Mouse (Mus musculus): ENCODE data around the gene Anapc11. TPM values are rescaled to one million over a fixed set of nuclear protein-coding genes. Genes with fewer than 3 reads are reported as not detected.
"Not testable (repeated sequence)": the region's sequence is repeated elsewhere in the genome, so short reads cannot be mapped to it uniquely, and the experiment has no call there.

Anapc11 gene
- polyA plus RNA-seq, 1 experiment from 2014 or later, result 281 TPM

- DNase-seq (ENCODE audit: low spot score), result no peak
- no peak overlapping the region for H3K4me2 ChIP-seq (ENCODE audit: low read length)
- no peak overlapping the region; the same call in 1 of the 2 replicates for H3K9ac ChIP-seq (ENCODE audit: low read length)
- H3K4me1 ChIP-seq (ENCODE audit: control insufficient read depth, insufficient read depth, low read length), result peaks cover 10% of the 10 kb centered on the region
- H3K36me3 ChIP-seq (ENCODE audit: control insufficient read depth, insufficient read depth, low read length), result peaks cover 31% of the 10 kb centered on the region
- 90% methylated on average over 11 of the region's 11 CpGs for WGBS
- ATAC-seq, result no peak
- no peak overlapping the region; the same call in 1 of the 2 replicates for H3K4me3 ChIP-seq (ENCODE audit: low read depth, low read length)
- H3K27ac ChIP-seq (ENCODE audit: low read depth, low read length), result no peak overlapping the region
- H3K27me3 ChIP-seq (replicated peaks; ENCODE audit: control insufficient read depth, insufficient read depth, low read length), result no peaks in the 10 kb centered on the region
- H3K9me3 ChIP-seq (replicated peaks; ENCODE audit: control insufficient read depth, low read length), result no peaks in the 10 kb centered on the region
Observed at GRCm38 (mm10) chr11:120578694-120579243, 19.5 kb upstream of the Anapc11 start.

GRCm38 (mm10) chr11:120579316-120580107 lies 18.7 kb upstream of the Anapc11 start:
- no peaks in the 10 kb centered on the region for H3K9me3 ChIP-seq (replicated peaks; ENCODE audit: control insufficient read depth, low read length)
- peaks cover 34% of the 10 kb centered on the region for H3K36me3 ChIP-seq (ENCODE audit: control insufficient read depth, insufficient read depth, low read length)
- H3K4me1 ChIP-seq (ENCODE audit: control insufficient read depth, insufficient read depth, low read length), result peaks cover 10% of the 10 kb centered on the region
- H3K27me3 ChIP-seq (replicated peaks; ENCODE audit: control insufficient read depth, insufficient read depth, low read length), result no peaks in the 10 kb centered on the region
- peak; percentile 81 for DNase-seq (ENCODE audit: low spot score)
- H3K4me3 ChIP-seq (ENCODE audit: low read depth, low read length), result peak overlapping the region; percentile 89
- no peak for ATAC-seq
- H3K27ac ChIP-seq (ENCODE audit: low read depth, low read length), result peak overlapping the region; percentile 95; the same call in 1 of the 2 replicates
- H3K4me2 ChIP-seq (ENCODE audit: low read length), result peak overlapping the region; percentile 85
- peak overlapping the region; percentile 95 for H3K9ac ChIP-seq (ENCODE audit: low read length)
- WGBS, result 64% methylated on average over 15 of the region's 15 CpGs

- ATAC-seq (no peak), DNase-seq (ENCODE audit: low spot score) (no peak)
- WGBS, result 62% methylated on average over 7 of the region's 7 CpGs
- Histone ChIP-seq H3K4me3 (ENCODE audit: low read depth, low read length) (peak overlapping the region; percentile 89), H3K9ac (ENCODE audit: low read length) (peak overlapping the region; percentile 95), H3K9me3 (replicated peaks; ENCODE audit: control insufficient read depth, low read length) (no peaks in the 10 kb centered on the region), H3K36me3 (ENCODE audit: control insufficient read depth, insufficient read depth, low read length) (peaks cover 36% of the 10 kb centered on the region), H3K27ac (ENCODE audit: low read depth, low read length) (peak overlapping the region; percentile 95; the same call in 1 of the 2 replicates), H3K27me3 (replicated peaks; ENCODE audit: control insufficient read depth, insufficient read depth, low read length) (no peaks in the 10 kb centered on the region), H3K4me1 (ENCODE audit: control insufficient read depth, insufficient read depth, low read length) (peaks cover 10% of the 10 kb centered on the region), H3K4me2 (ENCODE audit: low read length) (peak overlapping the region; percentile 85)
Observed at GRCm38 (mm10) chr11:120580190-120580589, 18.0 kb upstream of the Anapc11 start.

DNA sequence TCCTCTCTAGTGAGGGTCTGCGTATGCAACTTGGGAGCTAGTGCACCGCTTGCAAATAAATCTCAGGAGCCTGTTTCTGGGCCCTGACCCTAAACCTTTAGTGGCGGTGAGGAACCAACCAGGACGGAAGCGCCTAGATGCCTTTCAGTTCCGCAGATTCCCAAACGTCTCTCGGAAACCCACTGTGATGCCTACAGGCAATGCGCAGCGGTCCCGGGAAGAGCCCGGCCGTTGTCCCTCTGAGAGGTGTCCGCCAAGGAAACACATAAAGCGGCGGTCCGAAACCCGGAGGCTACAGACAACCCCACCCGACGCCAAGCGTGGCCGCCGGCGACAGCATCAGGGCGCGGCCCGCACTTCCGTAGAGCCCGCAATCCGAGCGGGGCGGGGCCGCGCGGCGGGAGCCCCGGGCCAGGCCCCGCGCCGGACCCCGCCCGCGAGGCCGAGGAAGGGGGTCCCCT lies 17.3 kb upstream of the Anapc11 start:
- peak overlapping the region; percentile 95 for H3K9ac ChIP-seq (ENCODE audit: low read length)
- H3K36me3 ChIP-seq (ENCODE audit: control insufficient read depth, insufficient read depth, low read length), result peaks cover 43% of the 10 kb centered on the region
- H3K27me3 ChIP-seq (replicated peaks; ENCODE audit: control insufficient read depth, insufficient read depth, low read length), result no peaks in the 10 kb centered on the region
- ATAC-seq (peak; percentile 50), DNase-seq (ENCODE audit: low spot score) (peak; percentile 34)
- peaks cover 10% of the 10 kb centered on the region for H3K4me1 ChIP-seq (ENCODE audit: control insufficient read depth, insufficient read depth, low read length)
- peak overlapping the region; percentile 85 for H3K4me2 ChIP-seq (ENCODE audit: low read length)
- H3K27ac ChIP-seq (ENCODE audit: low read depth, low read length), result peak overlapping the region; percentile 95
- WGBS, result under 1% methylated on average over 44 of the region's 44 CpGs
- H3K9me3 ChIP-seq (replicated peaks; ENCODE audit: control insufficient read depth, low read length), result no peaks in the 10 kb centered on the region
- H3K4me3 ChIP-seq (ENCODE audit: low read depth, low read length), result peak overlapping the region; percentile 89

GRCm38 (mm10) chr11:120581490-120582267 lies 16.5 kb upstream of the Anapc11 start, which contains the start of gene Arhgdia:
Arhgdia (minus strand) TSS chr11:120581624.
- H3K4me2 ChIP-seq (ENCODE audit: low read length), result peak within 1 kb of the TSS; percentile 85
- DNase-seq (ENCODE audit: low spot score), result peak; percentile 90
- peak within 1 kb of the TSS; percentile 95 for H3K9ac ChIP-seq (ENCODE audit: low read length)
- peaks cover 51% of the 10 kb centered on the region for H3K36me3 ChIP-seq (ENCODE audit: control insufficient read depth, insufficient read depth, low read length)
- H3K27me3 ChIP-seq (replicated peaks; ENCODE audit: control insufficient read depth, insufficient read depth, low read length), result no peaks in the 10 kb centered on the region
- H3K27ac ChIP-seq (ENCODE audit: low read depth, low read length), result peak within 1 kb of the TSS; percentile 95
- ATAC-seq, result peak; percentile 65
- no peaks in the 10 kb centered on the region for H3K9me3 ChIP-seq (replicated peaks; ENCODE audit: control insufficient read depth, low read length)
- peak within 1 kb of the TSS; percentile 89 for H3K4me3 ChIP-seq (ENCODE audit: low read depth, low read length)
- H3K4me1 ChIP-seq (ENCODE audit: control insufficient read depth, insufficient read depth, low read length), result peaks cover 10% of the 10 kb centered on the region
- 6% methylated on average over 62 of the region's 75 CpGs for WGBS

- H3K27ac ChIP-seq (ENCODE audit: low read depth, low read length), result peak overlapping the region; percentile 95
- peak overlapping the region; percentile 85 for H3K4me2 ChIP-seq (ENCODE audit: low read length)
- H3K27me3 ChIP-seq (replicated peaks; ENCODE audit: control insufficient read depth, insufficient read depth, low read length), result no peaks in the 10 kb centered on the region
- DNase-seq (ENCODE audit: low spot score), result peak; percentile 24
- 75% methylated on average over 8 of the region's 8 CpGs for WGBS
- no peak for ATAC-seq
- H3K9ac ChIP-seq (ENCODE audit: low read length), result peak overlapping the region; percentile 95
- H3K4me1 ChIP-seq (ENCODE audit: control insufficient read depth, insufficient read depth, low read length), result peaks cover 10% of the 10 kb centered on the region
- H3K4me3 ChIP-seq (ENCODE audit: low read depth, low read length), result peak overlapping the region; percentile 89
- no peaks in the 10 kb centered on the region for H3K9me3 ChIP-seq (replicated peaks; ENCODE audit: control insufficient read depth, low read length)
- peaks cover 55% of the 10 kb centered on the region for H3K36me3 ChIP-seq (ENCODE audit: control insufficient read depth, insufficient read depth, low read length)
Observed at GRCm38 (mm10) chr11:120582268-120582981, 15.8 kb upstream of the Anapc11 start.

- H3K27me3 ChIP-seq (replicated peaks; ENCODE audit: control insufficient read depth, insufficient read depth, low read length); H3K4me3 ChIP-seq (ENCODE audit: low read depth, low read length); ATAC-seq; H3K27ac ChIP-seq (ENCODE audit: low read depth, low read length); H3K4me1 ChIP-seq (ENCODE audit: control insufficient read depth, insufficient read depth, low read length); H3K9ac ChIP-seq (ENCODE audit: low read length); DNase-seq (ENCODE audit: low spot score); H3K4me2 ChIP-seq (ENCODE audit: low read length); H3K9me3 ChIP-seq (replicated peaks; ENCODE audit: control insufficient read depth, low read length): not testable (repeated sequence)
- 92% methylated on average over 2 of the region's 2 CpGs for WGBS
- peaks cover 55% of the 10 kb centered on the region for H3K36me3 ChIP-seq (ENCODE audit: control insufficient read depth, insufficient read depth, low read length)
Observed at GRCm38 (mm10) chr11:120582982-120583293, 15.3 kb upstream of the Anapc11 start.

DNA sequence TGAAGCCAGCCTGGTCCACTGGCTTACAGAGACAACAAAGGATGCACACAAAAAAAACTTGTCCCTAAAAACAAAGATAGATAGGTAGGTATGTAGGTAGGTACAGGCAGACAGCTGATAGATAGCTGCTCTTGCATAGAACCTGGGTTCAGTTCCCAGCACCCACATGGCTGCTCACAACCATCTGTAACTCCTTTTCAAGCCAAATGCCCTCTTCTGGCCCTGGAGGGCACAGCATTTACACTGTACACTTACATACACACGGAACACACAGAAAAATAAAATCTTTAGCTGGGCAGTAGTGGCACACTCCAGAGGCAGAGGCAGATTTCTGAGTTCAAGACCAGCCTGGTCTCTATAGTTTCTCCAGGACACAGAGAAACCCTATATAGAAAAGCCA lies 14.3 kb upstream of the Anapc11 start:
- Histone ChIP-seq H3K4me2 (ENCODE audit: low read length) (no peak overlapping the region), H3K4me1 (ENCODE audit: control insufficient read depth, insufficient read depth, low read length) (peaks cover 10% of the 10 kb centered on the region), H3K9ac (ENCODE audit: low read length) (no peak overlapping the region), H3K4me3 (ENCODE audit: low read depth, low read length) (no peak overlapping the region), H3K36me3 (ENCODE audit: control insufficient read depth, insufficient read depth, low read length) (peaks cover 55% of the 10 kb centered on the region), H3K27ac (ENCODE audit: low read depth, low read length) (no peak overlapping the region), H3K27me3 (replicated peaks; ENCODE audit: control insufficient read depth, insufficient read depth, low read length) (no peaks in the 10 kb centered on the region), H3K9me3 (replicated peaks; ENCODE audit: control insufficient read depth, low read length) (no peaks in the 10 kb centered on the region)
- no peak for ATAC-seq
- 97% methylated on average over 1 of the region's 1 CpGs for WGBS
- DNase-seq (ENCODE audit: low spot score), result no peak
